Mouse (Mus musculus) G1E (cell line): Measurements from ENCODE around the gene Zfyve28.

Experiments
- CTCF ChIP-seq: IDR thresholded peaks from 2 replicates; pipeline ENCODE4 v1.5.1; 2012; ENCODE audit warnings: low read depth, low read length, inconsistent platforms, mixed read lengths
- GATA1 ChIP-seq: IDR thresholded peaks from 2 replicates; pipeline ENCODE4 v1.6.1; 2012; ENCODE audit warnings: borderline replicate concordance, low read length, inconsistent platforms, mixed read lengths
- POLR2AphosphoS5 ChIP-seq: IDR thresholded peaks from 2 replicates; pipeline ENCODE4 v1.6.1; 2012; ENCODE audit warnings: low read depth, low read length, inconsistent platforms; ENCODE audit not compliant: insufficient replicate concordance

DNA sequence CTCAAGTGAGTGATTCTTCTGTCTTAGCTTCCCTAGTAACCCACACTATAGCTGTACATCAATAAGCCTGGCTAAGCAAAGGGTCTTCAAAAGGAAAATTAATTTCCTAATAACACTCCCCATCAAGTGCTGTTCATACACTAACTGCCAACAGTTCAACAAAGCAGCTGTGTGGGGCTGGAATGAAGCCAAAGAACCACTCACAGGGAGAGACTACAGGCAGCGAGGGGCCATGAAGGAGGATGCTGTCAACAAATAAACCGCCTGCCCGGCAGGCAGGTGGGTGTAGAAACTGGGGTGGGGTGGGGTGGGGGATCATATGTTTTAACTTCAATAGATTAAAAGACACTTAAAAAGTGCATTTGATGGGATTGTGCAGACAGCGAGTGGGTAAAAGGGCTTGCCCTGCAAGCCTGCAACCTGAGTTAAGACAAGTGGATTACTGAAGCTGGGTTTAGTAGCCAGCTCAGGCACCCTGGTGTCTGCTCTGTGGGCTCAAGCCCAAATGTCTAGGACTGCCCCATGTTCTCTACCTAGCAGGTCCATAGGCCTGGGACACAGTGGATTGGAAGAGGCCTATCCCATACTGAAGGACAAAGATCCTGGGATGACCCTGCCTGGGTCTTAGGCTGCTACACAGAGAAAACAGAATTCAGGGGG, 35.8 kb downstream of the Zfyve28 start:
- no peak for TF ChIP-seq CTCF
- TF ChIP-seq POLR2AphosphoS5, result no peak
- no peak for TF ChIP-seq GATA1
